Mouse (Mus musculus): Measurements from ENCODE around the gene Fam135a.
"Not testable (repeated sequence)": the region's sequence is repeated elsewhere in the genome, so short reads cannot be mapped to it uniquely, and the experiment has no call there.

Gene Fam135a

GRCm38 (mm10) chr1:24068830-24069229 lies 31.3 kb downstream of the Fam135a start:
- DNase-seq (ENCODE audit: low spot score) = no peak

GRCm38 (mm10) chr1:24066706-24067105 lies 33.4 kb downstream of the Fam135a start:
- no peak for DNase-seq (ENCODE audit: low spot score)

GRCm38 (mm10) chr1:24055706-24056105 lies 44.4 kb downstream of the Fam135a start:
- DNase-seq (ENCODE audit: low spot score) = no peak

GRCm38 (mm10) chr1:24046730-24047510 lies 53.2 kb downstream of the Fam135a start:
- DNase-seq (ENCODE audit: low spot score) = no peak

GRCm38 (mm10) chr1:24045627-24046026 lies 54.5 kb downstream of the Fam135a start:
- DNase-seq (ENCODE audit: low spot score) = no peak

GRCm38 (mm10) chr1:24043007-24043406 lies 57.1 kb downstream of the Fam135a start:
- no peak for DNase-seq (ENCODE audit: low spot score)

GRCm38 (mm10) chr1:24033759-24034423 lies 66.2 kb downstream of the Fam135a start:
- no peak for DNase-seq (ENCODE audit: low spot score)

GRCm38 (mm10) chr1:24010821-24011220 lies 89.3 kb downstream of the Fam135a start:
- DNase-seq (ENCODE audit: low spot score) = no peak

GRCm38 (mm10) chr1:24010016-24010415 lies 90.1 kb downstream of the Fam135a start:
- no peak for DNase-seq (ENCODE audit: low spot score)

GRCm38 (mm10) chr1:24007621-24008020 lies 92.5 kb downstream of the Fam135a start:
- no peak for DNase-seq (ENCODE audit: low spot score)

GRCm38 (mm10) chr1:24005070-24005804 lies 94.9 kb downstream of the Fam135a start, which contains the start of gene Sdhaf4:
Sdhaf4 (minus strand) TSS chr1:24005656.
- DNase-seq (ENCODE audit: low spot score) = peak; percentile 96

- no peak for DNase-seq (ENCODE audit: low spot score)
Observed at GRCm38 (mm10) chr1:23999318-23999717, 100.8 kb downstream of the Fam135a start.

GRCm38 (mm10) chr1:23998866-23999265 lies 101.3 kb downstream of the Fam135a start:
- DNase-seq (ENCODE audit: low spot score) = no peak

GRCm38 (mm10) chr1:23998120-23998810 lies 101.9 kb downstream of the Fam135a start:
- no peak for DNase-seq (ENCODE audit: low spot score)

GRCm38 (mm10) chr1:23997493-23997892 lies 102.6 kb downstream of the Fam135a start:
- no peak for DNase-seq (ENCODE audit: low spot score)

GRCm38 (mm10) chr1:23995420-23995819 lies 104.7 kb downstream of the Fam135a start:
- no peak for DNase-seq (ENCODE audit: low spot score)

GRCm38 (mm10) chr1:23983118-23983517 lies 117.0 kb downstream of the Fam135a start:
- no peak for DNase-seq (ENCODE audit: low spot score)

- DNase-seq (ENCODE audit: low spot score) = no peak
Observed at GRCm38 (mm10) chr1:23978281-23978680, 121.9 kb downstream of the Fam135a start.

- not testable (repeated sequence) for DNase-seq (ENCODE audit: low spot score)
Observed at GRCm38 (mm10) chr1:23971159-23971558, 129.0 kb downstream of the Fam135a start.

GRCm38 (mm10) chr1:23968027-23968725 lies 132.0 kb downstream of the Fam135a start:
- no peak for DNase-seq (ENCODE audit: low spot score)

- DNase-seq (ENCODE audit: low spot score) = no peak
Observed at GRCm38 (mm10) chr1:23966226-23966625, 133.9 kb downstream of the Fam135a start.

Data from testis, postnatal 10 days (tissue).